Mouse (Mus musculus) left cerebral cortex, adult 11 months (tissue): ENCODE results near the gene Olfr376.

Experiments
- DNase-seq: peaks from one replicate; pipeline ENCODE4 v3.0.0; 2022; ENCODE audit warnings: low spot score

The Olfr376 gene

DNA sequence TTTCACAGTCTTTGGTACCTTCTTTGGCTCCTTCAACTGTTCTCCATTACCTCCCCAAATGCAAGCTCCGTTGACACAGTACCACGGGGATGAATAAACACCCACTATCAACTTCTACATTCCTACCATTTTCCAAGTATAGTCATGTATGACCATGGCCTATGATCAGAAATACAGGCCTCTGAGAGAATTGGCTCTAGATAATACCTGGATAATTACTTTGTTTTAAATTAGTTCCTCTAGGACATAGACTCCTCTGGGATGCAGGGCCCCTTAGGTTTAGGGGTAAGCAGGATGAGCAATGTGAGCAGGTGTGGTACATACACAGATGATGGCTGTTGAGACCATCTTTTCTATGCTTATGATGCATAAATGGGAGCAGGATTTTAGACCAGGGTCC is at the start of gene Olfr376:
Olfr376 (plus strand) TSS at position 301 of the 400 bp plus-strand sequence.
- no peak for DNase-seq

DNA sequence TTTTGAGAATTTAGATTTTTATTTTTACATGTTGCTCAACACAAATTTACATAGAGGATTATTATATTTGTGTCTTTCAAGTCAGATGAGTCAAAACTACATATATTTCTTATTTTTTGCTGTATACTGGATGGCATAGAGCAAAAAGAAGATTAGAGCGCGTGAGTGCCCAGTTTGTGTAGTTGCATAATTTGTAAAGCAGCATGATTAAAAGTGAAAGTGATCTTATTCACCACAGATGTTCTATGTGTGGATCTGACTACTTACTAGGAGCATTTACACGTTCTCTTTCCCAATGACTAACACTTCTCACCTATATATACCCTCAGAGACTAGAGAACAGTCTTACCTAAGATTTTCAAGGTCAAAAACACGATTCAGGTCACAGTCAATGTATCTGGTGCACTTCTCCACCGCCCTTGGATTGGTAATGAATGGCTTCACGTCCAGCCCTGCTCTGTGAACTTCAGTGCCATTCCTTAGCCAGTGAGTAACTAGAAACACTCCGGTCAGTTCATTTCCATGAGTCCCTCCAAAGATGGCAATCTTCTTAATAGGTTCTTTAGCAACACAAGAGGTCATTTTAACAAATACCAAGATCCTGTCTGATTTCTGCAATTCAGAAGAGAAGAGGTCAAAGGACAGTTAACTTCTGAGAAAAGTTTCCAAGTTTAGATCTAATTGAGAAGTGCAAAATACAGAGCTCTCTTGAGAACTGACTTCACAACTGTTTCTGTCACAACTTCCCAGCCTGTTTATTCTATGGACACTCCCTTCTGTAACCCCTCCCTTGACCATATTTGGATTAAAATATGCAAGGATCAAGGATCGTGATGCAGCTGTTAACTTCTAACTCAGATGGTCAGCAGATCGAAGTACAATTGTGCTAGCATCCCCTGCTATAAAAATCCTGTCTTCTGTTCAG is 46.9 kb upstream of the Olfr376 start:
- DNase-seq, result no peak

DNA sequence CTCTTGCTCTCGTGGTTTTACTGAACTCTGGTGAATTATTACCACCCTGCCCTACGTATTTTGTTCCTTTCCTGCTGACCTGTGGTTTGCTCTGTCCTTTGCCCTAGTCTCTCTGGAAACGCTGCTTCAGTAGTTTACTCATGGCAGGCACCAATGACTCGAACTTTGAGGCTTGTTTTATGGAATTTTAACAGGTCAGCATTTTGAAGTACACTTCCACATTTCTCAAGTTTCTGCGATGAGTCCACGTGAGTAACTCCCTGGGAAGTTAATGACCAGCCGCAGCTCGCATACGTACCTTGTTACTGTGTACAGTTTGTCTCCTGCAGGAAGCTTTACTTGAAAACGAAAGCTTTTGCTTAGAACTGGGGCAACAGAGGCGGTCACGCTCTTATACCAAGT is 44.6 kb upstream of the Olfr376 start:
- DNase-seq, result no peak

DNA sequence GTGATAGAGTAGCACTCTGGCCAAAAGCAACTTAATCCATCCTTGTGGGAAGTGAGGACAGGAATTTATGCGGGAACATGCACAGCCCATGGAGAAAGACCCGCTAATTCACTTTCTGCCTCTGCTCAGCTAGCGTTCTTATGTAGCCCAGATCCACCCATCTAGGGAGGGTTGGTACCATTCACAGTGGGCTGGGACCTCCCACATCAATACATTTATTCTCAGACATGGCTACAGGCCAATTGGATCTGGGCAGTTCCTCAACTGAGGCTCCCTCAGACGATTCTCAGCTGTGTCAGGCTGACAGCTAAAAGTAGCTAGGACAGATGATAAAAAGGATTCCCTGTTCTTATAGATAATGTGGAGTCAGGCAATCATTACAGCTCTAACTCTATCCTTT is 43.7 kb upstream of the Olfr376 start:
- no peak for DNase-seq

DNA sequence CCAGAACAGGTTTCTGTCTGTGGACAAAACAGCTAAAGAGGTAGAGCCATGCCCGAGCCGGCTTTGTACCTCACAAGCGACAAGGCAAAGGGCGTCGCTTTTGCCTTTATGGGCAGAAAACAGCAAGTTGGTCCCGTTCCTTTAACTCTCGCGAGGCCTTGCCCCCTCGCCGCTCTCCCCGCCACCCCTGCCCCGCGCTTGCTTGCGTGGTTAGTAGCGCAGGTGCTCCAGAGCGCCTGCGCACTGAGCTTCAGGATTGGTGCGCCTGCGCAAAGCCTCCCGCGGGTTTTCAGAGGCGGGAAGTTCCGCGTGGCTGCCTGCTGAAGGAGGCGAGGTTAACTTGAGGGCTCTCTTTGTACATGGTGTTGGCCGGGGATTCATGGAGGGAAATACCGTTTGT is 41.6 kb upstream of the Olfr376 start, which contains the start of the genes Aspa, Gm49340 and Spata22:
Aspa (minus strand) TSS at position 155 of the 400 bp plus-strand sequence.
Gm49340 (plus strand) TSS at position 300 of the 400 bp plus-strand sequence.
Spata22 (plus strand) TSS at position 300 of the 400 bp plus-strand sequence.
- DNase-seq, result no peak

DNA sequence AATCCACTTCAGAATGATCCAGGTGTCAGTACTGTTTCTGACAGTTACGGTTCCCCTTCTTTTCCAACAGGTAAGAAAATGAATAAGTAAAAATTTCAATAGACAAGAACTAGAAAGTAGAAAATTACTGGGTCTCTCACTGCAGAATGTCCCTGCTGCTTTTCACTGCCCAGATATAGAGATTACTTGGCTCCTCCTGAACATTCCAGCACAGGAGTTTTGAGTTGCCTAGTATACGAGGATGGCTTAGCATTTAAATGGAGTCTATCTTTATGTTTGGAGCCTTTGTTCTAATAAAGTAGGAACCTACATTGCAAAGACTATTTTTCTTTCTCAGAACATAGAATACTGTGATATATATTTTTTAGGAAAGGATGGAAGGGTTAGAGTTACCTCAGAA is 37.7 kb upstream of the Olfr376 start:
- no peak for DNase-seq

DNA sequence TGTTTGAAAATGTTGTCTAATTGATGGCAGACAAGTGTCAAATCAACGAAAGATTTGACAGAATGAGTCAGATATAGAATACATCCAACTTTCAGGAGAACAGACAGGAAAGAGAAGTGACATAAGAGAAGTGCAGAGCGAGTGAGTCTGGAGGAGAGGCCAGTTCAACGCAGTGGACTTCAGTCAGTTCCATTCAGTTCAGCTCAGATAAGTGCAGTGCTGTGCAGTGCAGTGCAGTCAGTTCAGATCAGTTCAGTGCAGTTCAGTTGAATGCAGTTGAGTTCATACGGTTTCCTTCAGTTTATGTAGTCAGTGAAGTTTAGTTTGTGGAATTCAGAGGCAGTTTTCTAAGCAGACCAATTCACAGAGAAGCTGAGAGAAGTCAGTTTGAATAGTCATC is 34.1 kb upstream of the Olfr376 start:
- DNase-seq, result no peak

DNA sequence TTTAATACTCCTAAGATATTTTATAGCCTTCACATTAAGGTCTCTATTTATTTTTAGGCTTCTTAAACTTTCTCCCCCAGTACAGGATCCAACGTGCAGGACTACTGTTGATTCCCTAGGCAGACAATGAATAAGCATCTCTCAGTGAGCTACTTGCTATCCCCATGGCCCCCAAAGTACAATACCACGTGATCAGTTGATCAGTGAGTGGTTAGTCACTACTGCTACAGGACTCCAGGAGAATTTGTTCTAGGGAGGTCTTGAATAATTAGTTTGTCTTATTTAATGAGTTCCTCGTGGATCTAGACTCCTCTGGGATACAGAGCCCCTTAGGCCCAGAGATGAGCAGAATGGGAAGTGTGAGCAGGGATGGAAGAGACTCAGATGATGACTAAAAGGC is 20.6 kb upstream of the Olfr376 start, which contains the start of gene Olfr20:
Olfr20 (plus strand) TSS at position 301 of the 400 bp plus-strand sequence.
- no peak for DNase-seq

DNA sequence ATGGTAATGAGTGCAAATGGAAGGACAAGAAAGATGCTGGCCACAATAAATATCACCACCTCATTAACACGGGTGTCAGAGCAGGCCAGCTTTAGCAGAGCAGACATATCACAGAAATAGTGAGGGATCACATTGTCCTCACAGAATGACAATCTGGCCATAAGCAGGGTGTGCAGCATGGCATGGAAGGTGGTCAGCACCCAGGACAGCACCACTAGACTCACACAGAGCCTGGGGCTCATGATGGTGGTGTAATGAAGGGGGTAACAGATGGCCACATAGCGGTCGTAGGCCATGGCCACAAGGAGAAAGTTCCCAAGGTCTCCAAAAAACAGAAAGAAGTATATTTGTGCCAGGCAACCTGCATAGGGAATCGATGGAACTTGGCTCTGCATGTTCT is 24.3 kb downstream of the Olfr376 start:
- no peak for DNase-seq

DNA sequence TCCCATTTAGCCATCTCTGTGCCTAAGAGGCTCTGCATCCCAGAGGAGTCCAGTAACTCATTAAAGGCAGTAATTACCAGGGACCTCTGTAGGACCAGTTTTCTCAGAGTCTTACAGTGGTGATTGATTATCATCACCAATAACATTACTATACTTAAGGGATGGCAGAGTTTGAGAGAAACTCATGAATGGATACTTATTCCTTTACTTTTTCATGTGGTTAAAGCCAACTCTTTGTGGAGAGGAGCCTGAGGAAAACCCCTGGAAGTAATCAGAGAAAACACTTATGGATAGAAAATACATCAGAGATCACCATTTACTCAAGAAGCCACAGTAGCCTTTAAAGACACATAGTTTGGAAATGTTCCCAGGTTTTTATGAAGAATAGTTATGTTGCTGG is 28.5 kb downstream of the Olfr376 start, which contains the start of gene Olfr1:
Olfr1 (minus strand) TSS at position 101 of the 400 bp plus-strand sequence.
- DNase-seq, result no peak
